Mouse (Mus musculus) gastrocnemius, postnatal 36 days (tissue): Measurements from ENCODE around the gene Clic4. TPM values are rescaled to one million over a fixed set of nuclear protein-coding genes. Genes with fewer than 3 reads are reported as not detected.
"Not testable (repeated sequence)": the region's sequence is repeated elsewhere in the genome, so short reads cannot be mapped to it uniquely, and the experiment has no call there.

Experiments
- DNase-seq, 2 experiments: peaks; one replicate each; pipeline ENCODE4 v3.0.0; 2022
- intact Hi-C: fragments of 180-260 bp; cut with DNase I; formaldehyde crosslinking; loops from one replicate; pipeline ENCODE4 v1.15.1; 2025
- total RNA-seq, 2 experiments: library from RNA; stranded (reverse); gene quantifications; 2 replicates each; pipeline ENCODE4 v1.2.3; 2021

Clic4 gene
- total RNA-seq, 2 experiments from 2014 or later = 22.4 to 24.3 TPM

DNA sequence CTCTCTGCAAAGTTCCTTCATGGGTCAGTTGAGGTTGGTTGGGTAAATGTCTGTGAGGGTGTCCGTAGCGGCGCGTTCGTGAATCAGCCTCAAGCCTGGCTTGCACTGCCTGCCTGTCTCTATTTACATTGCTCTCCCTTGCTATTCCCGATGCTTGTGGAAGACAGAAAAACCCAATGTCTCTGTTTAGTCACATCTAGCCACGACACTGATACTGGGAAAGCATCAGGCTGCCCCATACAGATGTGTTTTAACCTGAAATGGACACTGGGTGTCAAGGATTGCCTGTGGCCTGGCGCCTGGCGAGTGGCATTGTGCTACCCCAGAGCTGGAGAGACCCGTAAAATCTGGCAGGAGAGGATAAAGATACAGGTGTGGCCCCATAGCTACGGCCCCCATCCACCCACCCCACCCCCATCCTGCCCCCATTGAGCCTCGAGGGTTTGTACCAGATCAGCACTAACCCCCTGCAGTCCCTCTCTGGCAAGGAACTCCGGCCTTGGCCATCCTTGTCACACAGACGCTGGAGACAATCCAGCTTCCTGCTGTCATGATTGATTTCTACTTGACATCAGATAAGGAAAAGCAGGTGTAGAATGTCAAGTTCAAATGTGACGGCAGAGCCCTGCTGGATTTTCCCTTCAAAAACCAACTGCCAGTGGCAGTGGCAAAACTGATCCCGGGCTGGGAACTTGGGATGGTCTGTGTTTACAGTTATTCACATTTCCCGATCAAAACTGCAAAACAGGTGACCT is 68.6 kb downstream of the Clic4 start:
- no peak for DNase-seq
- intact Hi-C loops = no loop called here

DNA sequence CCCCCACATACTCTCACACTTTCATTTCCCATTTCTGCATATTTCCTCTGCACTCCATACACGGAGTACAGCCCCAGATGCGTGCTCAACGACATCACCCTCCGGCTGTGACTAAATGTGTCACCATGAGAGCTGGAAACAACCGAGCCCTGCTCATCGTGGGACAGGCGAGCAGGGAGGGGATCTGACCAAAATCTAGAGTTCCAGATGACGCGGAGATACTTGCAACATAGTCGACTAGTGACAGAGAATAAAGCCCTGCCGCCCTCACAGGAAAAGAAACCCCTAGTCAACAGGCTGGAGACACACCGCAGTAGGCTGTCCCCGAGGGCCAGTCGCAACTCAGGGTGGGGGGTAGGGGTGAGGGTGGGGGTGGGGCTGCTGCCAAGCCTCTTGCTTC is 69.3 kb downstream of the Clic4 start:
- intact Hi-C loops = no loop called here
- DNase-seq = no peak

DNA sequence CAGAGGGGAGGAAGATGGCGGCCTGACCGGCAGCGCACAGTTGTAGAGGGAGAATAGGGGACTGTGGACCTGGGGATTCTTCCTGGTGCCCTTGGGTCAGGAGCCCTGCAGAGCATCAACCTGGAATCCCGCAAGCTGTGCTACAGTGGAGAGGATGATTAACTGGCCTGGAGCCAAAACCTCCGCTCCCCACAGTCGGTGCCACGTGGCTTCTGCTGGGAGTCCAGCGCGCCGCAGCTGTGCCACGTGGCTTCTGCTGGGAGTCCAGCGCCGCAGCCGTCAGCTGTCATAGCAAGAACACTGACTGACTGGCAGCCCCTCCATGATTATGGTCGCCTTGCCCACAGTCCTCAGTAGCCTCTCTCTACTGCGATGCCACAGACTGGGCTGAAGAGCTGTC is 70.8 kb downstream of the Clic4 start:
- DNase-seq = no peak
- intact Hi-C loops = no loop called here

DNA sequence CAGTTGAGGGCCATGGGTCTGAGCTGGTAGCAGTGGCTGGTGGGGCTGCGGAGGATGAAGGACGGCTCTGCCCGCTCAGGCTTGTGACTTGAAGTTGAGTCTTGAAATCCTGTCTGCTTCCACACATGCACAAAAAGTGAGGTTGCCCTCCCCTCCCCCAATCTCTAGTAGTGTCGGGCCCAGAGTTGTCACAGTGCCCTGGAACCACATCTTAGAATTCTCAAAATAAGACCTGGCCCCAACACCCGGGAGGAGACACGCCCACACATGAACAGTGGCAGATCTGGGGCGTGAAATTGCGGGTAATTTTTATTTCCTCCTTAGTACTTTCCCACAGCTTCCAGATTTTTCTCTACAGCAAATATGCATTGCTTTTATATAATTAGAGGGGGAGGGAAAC is 74.8 kb downstream of the Clic4 start:
- intact Hi-C loops = no loop called here
- no peak for DNase-seq

DNA sequence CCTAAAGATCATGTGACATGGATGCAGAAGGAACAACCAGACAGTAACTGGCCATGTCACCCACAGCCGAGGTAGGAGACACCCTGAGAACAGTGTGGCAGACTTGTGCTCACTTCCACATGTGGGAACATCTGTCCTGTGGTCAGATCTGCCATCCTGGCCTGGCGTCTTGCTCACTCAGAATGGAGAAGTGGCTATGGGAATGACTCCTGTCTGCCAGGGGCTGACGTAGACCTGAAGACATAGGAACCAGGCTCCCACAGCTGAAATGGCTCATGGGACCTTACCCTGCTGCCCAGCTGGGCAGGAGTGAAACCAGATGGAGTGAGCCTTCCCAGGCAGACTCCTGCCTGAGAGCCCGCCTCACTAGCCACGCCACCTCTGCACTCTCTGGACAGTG is 79.8 kb downstream of the Clic4 start:
- intact Hi-C loops = no loop called here
- DNase-seq = no peak

DNA sequence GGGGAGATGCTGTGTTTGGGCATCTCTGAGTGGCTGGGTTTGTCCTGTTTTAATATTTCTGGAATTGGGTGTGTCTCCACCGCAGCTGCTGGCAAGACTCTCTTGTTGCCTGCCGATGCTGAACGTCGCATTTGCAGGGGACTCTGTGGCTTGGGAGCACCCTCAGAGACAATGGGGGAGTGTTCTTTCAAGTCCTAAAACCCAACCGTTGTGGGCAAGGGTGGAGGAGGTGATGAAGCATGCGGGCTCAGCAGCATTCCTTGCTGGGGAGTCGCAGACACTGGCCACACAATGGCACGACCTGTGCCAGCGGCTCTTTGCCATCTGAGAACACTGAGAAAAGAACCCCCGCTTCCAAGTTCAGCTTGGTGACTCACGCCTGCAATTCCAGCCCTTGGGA is 81.0 kb downstream of the Clic4 start:
- intact Hi-C loops = no loop called here

DNA sequence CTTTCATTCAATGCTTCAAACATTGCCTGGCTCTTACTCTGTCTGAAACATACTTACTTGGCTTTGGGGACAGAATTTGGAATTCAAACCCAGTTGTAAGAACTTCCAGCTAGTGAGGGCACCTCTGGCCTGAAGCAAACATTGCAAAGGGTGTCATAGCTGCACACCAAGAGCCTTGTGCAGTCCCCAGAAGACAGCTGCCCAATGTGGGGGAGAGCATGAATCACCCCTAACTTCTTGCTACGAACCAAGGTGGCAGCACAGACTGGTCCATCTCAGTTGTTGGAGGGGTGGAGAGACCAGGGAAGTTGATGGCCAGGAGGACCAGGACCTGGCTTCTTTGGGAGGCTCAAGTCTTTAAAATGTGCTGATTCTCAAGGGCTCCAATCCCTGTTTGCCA is 81.4 kb downstream of the Clic4 start:
- intact Hi-C loops = no loop called here
- no peak for DNase-seq

More for the DNA sequence above, 81.0 kb downstream of the Clic4 start:
- DNase-seq = no peak

DNA sequence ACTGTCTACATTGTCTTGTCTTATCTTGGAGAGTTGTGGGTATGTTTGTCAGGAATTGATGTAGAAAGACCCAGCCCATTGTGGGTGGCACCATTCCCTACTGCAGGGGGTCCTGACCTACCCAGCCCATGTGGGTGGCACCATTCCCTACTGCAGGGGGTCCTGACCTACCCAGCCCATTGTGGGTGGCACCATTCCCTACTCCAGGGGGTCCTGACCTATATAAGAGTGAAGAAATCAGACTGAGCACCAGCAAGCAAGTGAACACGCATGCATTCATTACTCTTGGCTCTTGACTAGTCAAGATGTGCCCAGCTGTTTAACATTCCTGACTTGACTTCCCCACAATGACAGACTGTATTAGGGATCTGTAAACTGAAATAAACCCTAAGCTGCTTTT is 82.2 kb downstream of the Clic4 start:
- intact Hi-C loops = no loop called here

DNA sequence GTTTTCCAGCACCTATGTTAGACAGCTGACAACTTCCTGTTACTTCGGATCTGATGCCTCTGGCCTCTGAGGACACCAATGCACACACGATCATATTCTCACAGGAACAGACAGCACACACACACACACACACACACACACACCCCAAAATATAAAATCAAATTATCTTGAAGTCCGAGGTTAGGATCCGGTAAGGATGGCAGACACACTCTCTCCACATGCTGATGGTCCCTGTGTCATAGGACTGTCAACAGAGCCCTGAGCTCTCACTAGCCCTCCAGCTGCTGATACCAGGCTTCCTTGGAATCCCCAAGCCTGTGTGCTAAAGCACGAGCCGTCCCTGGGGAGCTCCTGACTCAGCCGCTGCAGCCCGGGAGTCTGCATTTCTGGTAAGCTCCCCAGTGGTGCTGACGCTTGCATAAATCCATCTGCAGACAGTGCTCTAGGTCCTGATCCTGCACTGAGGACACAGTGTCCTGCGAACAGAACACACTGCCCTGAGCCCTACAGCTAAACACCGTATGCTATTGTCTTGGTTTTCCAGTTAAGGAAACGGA is 83.1 kb downstream of the Clic4 start:
- intact Hi-C loops = no loop called here
- peak in 1 of 2 experiments; percentile 41 for DNase-seq

More for the DNA sequence above, 82.2 kb downstream of the Clic4 start:
- DNase-seq = no peak

DNA sequence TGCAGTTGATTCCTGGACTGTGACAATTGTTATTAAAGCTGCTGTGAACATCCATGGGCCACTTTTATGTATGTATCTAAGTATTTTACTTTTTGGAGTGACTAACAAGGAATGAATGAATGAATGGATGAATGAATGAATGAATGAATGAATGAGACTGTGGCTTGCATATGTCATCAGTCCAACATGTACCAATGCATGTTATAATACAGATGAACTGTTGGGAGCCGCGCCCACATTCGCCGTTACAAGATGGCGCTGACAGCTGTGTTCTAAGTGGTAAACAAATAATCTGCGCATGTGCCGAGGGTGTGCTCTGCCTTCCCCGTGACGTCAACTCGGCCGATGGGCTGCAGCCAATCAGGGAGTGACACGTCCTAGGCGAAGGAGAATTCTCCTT is 88.3 kb downstream of the Clic4 start:
- intact Hi-C loops = not testable (repeated sequence)

DNA sequence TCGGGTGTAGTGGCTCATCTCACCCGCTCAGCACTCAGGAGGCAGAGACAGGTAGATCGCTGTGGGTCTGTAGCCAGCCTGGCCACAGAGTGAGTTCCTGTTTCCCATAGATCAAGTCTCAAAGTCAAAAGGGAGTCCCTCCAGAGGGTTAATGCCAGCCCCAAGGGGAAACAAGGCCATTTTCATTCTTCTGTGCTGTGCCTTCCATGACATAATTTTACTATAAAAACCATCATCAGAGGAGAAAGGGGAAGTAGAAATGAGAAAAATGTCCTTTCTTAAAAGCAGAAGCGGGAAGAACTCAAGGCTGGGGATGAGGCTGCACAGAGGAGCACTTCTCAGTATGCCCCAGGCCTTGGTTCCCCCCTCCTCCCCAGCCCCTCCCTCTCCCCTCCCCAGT is 90.8 kb downstream of the Clic4 start:
- DNase-seq = no peak
- intact Hi-C loops = no loop called here

More for the DNA sequence above, 88.3 kb downstream of the Clic4 start:
- DNase-seq = not testable (repeated sequence)

DNA sequence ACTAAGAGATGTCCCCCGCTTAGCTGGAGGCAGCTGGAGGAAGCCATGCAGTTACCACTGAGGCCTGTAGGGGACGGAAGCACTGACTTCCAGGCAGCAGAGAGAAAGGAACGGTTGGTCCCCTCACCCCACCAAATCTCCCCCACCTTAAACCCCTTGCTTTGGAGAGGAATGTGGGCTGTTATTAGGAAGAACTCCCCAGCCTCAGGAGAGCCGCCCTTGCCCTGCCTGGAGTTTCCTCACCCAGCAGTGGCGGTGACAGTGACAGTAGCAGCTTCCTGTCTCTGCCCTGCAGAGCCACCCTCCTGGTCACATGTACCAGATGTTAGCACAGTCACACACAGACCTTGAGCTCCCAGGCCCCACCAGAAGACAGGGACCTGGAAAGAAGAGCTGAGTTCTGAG is 93.5 kb downstream of the Clic4 start:
- intact Hi-C loops = no loop called here
- DNase-seq = no peak

DNA sequence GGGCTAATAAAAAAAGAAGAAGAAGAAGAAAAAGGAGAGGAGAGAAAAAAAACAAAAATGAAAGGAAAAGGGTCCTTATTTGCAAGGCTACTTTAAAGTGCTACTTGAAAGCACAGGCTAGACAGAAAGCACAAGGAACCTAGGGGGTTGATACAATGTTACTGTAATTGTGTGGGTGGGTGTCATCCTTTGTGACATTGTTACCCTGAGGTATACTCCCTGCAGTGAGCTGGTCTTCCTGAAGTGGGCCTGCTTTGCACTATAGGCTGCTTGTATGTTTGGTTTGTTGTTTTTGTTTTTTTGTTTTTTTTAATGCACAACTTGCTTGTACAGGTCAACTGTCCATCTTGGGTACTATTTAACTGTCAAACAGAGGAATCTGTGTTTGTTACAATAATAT is 95.0 kb downstream of the Clic4 start:
- intact Hi-C loops = no loop called here
- DNase-seq = no peak

DNA sequence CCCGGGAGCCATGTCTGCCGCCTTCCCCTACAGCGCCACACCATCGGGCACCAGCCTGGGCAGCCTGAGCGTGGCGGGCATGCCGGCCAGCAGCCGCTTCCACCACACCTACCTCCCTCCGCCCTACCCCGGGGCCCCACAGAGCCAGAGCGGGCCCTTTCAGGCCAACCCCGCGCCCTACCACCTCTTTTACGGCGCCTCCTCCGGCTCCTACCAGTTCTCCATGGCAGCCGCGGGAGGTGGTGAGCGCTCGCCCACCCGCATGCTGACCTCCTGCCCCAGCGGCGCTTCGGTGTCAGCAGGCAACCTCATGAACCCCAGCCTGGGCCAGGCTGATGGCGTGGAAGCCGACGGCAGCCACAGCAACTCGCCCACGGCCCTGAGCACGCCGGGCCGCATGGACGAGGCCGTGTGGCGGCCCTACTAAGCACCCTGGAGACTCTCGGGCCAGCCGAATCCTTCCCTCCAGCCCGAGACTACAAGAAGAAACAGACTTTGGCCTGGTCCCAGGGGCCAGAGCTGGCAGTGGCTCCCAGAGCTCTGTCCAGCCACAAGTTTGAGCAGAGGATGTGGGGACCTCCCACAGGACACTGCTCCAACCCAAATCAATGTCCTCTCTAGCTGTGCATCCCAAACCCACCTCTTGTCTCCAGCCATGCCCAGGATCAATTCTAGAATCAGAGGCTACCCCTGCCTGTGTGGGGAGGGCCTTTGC is 97.1 kb downstream of the Clic4 start:
- intact Hi-C loops = no loop called here
- DNase-seq = no peak

DNA sequence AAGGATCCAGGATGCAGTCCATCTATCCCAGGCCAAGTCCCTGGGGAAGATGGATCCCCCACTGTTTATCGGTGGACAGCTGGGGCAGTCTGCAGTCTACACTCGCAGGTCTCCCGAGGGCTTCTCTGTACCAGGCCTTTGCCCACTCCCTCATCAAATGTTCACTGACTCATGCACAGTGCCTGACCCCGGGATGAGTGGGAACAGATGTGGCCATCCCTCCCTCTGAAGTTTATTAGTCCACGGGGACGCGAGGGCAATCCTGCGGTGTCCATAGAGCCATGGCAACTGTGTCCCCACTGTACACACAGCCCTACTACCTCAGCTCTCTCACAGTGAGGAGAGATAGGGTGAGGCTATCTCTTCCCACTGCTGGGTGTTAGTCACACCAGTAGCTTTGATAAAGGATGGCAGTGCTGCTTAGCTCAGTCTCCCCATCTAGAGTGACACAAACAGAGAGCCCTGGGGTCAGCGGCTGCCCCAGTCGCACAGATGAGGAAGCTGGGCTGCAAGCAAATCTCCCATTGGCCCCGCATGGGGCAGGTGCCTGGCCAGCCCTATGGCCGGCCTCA is 101.2 kb downstream of the Clic4 start:
- no peak for DNase-seq
- intact Hi-C loops = no loop called here

DNA sequence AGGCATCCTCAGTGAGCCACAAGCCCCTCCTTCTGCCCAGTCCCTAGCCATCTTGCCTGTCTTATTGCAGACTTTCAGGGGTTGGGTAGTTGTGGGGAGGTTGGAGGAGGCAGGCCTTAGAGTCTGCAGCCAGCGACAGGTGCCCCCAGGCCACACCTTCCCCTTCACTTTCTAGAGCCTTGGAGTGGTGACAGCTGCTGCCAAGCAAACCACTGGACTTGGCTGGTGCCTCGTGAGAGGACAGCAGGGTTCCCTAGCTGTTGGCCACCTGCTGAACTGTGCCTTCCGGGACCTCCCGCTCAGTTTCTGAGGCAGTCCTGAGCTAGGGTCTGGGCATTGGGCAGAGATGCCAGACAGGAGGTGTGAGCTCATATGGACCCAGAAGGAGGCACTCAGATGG is 103.1 kb downstream of the Clic4 start:
- no peak for DNase-seq
- intact Hi-C loops = no loop called here

DNA sequence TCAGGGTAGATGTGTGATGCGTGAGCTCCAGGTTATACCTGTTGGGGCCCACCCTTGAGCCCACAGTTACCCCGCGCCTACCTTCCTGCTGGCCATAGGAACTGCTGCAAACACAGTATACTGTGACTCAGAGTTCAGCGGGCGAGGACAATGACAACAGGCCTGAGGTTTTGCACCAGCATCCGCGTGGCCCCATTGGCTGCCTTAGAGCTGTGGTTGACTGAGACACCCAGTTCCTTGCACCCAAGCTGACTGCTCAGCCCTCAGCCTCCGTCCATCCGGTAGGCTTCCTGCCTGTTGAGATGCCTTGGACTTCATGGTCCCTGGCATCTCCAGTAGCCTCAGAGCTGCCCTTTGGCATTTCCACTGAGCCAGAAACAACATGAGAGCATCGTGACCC is 103.5 kb downstream of the Clic4 start:
- intact Hi-C loops = no loop called here
- DNase-seq = no peak

DNA sequence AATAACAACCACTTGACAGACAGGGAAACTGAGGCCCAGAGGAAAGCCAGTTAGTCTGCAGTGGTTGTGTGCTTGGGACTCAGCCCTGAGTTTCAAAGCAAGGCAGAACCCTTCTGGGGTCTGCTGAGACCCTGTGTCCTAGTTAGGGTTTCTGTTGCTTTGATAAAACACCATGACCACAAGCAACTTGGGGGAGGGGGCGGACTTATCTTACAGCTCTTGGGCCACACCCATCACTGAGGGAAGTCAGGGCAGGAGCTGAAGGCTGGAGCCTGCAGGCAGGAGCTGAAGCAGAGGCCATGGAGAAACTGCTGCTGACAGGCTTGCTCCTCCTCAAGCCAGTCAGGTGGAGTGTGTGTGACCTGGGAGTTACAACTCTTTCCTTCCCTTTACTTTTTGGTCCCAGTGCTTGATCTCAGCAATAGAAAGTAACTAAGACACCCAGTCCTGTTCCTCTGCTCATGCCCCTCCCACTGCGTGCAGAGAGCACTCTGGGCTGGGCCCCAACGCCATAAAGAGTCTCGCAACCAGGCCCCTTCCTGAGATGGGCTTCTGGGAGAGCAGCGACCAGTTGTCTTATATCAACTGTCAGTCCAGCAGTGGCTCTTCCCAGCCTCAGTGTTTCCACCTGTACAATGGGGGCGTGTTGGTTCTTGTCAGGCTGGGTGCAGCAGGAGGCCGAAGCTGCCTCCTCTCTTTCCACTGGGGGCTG is 104.6 kb downstream of the Clic4 start:
- intact Hi-C loops = no loop called here
- no peak for DNase-seq

DNA sequence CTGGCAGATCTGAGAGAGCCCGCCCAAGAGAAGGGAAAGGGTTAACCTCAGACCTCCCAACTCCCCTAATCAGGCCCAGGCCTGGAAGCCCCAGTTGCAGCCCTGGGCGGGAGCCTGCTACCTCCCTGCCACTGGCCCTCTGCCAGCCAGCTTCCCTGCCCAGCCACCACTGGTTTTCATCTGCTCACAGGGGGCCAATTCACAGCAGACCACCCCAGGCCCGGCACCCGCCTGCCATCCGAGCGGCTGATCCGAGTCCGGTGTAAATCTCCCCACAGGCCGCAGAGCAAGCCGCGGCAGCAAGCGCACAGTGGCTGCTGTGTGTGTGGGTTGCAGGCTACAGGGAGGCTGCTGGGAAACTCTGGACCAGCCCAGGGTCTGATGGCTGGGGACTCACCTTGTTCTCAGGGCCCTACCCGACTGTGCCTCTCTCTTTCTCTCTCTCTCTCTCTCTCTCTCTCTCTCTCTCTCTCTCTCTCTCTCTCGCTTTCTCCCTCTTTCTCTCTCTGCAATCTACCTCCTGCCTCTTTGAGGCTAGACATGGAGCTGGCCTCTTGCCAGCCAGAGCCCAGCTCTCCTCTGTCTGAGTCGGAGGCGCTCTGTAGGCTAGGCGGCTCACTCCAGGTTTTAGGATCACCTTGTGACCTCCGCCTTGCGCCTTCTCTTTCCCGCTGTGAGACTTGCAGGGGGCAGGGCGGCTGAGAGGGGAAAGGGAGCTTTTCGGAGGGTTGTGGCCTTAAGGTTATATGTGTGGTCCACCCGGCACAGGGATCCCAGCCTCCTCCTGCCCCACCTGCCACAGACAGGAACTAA is 106.0 kb downstream of the Clic4 start:
- intact Hi-C loops = no loop called here
- DNase-seq = no peak

DNA sequence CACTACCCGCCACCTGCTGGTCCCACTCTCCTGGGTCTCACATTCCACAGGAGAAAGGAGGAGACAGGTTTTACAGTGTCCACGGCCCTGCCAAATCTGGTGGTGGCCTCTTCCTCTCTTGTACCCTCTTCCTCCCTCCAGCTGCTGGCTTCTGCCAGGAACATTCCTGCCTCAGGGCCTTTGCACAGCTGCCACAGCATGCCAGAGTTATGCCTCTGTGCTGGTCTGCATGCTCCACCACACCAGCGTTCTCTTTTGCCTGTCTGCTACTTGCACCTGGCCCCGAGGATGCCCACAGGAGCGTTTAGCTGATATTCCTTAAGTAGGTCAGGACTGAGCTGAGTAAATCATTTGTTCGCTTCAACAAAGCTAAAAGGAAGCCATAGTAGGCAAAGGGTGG is 106.9 kb downstream of the Clic4 start:
- intact Hi-C loops = no loop called here
- DNase-seq = no peak
